Mouse (Mus musculus): ENCODE data around the gene Etv1. TPM values are rescaled to one million over a fixed set of nuclear protein-coding genes. Genes with fewer than 3 reads are reported as not detected.

Etv1 gene
- total and polyA plus RNA-seq, 3 experiments: not detected

DNA sequence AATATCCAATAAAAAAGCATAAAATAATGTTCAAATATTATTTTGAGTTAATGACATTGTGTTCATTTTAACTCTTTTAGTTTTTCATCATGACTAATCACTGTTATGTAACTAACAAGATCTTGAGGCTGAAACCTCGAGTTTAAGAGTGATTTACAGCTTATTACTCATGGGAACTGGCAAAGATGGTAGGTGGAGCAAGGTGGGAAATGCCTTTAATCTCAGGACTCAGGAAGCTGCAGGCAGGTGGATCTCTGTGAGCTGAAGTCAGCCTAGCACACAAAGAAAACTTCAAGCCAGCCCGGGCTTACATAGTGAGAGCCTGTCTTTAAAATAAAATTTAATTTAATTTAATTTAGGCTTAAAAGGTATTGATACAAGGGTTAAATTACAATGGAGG lies 19.9 kb upstream of the Etv1 start:
- H3K9ac ChIP-seq (ENCODE audit: control insufficient read depth, low read depth, low read length, poor library complexity, severe bottlenecking): no peak overlapping the region
- no peaks in the 10 kb centered on the region; a peak in 1 of 4 replicates for H3K36me3 ChIP-seq (ENCODE audit: control insufficient read depth in 1 of 2, insufficient read depth in 2 of 2, low read length in 2 of 2)
- H3K27me3 ChIP-seq (ENCODE audit: control insufficient read depth in 1 of 2, insufficient read depth in 2 of 2, low read length in 2 of 2): no peaks in the 10 kb centered on the region
- no peaks in the 10 kb centered on the region for H3K9me3 ChIP-seq (replicated peaks; ENCODE audit: insufficient read depth, low read length)
- H3K4me3 ChIP-seq (ENCODE audit: control insufficient read depth in 1 of 2, insufficient read depth in 1 of 2, low read depth in 2 of 2, low read length in 2 of 2): no peak overlapping the region
- TF ChIP-seq NRF1 (IDR thresholded peaks at IDR 0.05; ENCODE audit: insufficient read depth, low read depth, low read length, poor library complexity, severe bottlenecking): no peak
- TF ChIP-seq ELF1 (IDR thresholded peaks at IDR 0.05; ENCODE audit: low read depth, low read length): no peak
- TF ChIP-seq UBTF (IDR thresholded peaks at IDR 0.05; ENCODE audit: borderline replicate concordance, insufficient read depth, low read depth, low read length): no peak
- TF ChIP-seq CHD2 (IDR thresholded peaks at IDR 0.05; ENCODE audit: low read length): no peak
- TF ChIP-seq ETS1 (IDR thresholded peaks at IDR 0.05; ENCODE audit: low read depth, low read length): no peak
- TF ChIP-seq USF1 (IDR thresholded peaks at IDR 0.05; ENCODE audit: low read depth, low read length): no peak
- TF ChIP-seq CHD1 (IDR thresholded peaks at IDR 0.05; ENCODE audit: low read depth, low read length): no peak
- TF ChIP-seq GABPA (IDR thresholded peaks at IDR 0.05; ENCODE audit: low read depth, low read length): no peak
- no peak for TF ChIP-seq BHLHE40 (IDR thresholded peaks at IDR 0.05; ENCODE audit: borderline replicate concordance, low read depth, low read length)
- no peak for TF ChIP-seq MXI1 (IDR thresholded peaks at IDR 0.05; ENCODE audit: low read depth, low read length)
- TF ChIP-seq ZNF384 (IDR thresholded peaks at IDR 0.05; ENCODE audit: low read depth, low read length): no peak
- TF ChIP-seq CTCF (IDR thresholded peaks at IDR 0.05 in 2 of 3, conservative IDR thresholded peaks at IDR 0.05 in 1 of 3; ENCODE audit: control insufficient read depth in 1 of 3, insufficient read depth in 1 of 3, low read depth in 2 of 3, low read length in 3 of 3, poor library complexity in 1 of 3, severe bottlenecking in 1 of 3): no peak
- no peak for TF ChIP-seq ZC3H11A (IDR thresholded peaks at IDR 0.05; ENCODE audit: low read depth, low read length)
- TF ChIP-seq ZKSCAN1 (IDR thresholded peaks at IDR 0.05; ENCODE audit: low read depth, low read length): no peak
- no peak for TF ChIP-seq EP300 (IDR thresholded peaks at IDR 0.05; ENCODE audit: low read depth in 1 of 2, low read length in 2 of 2)
- H3K79me2 ChIP-seq (ENCODE audit: control insufficient read depth, insufficient read depth, low read length, poor library complexity): no peaks in the 10 kb centered on the region
- H3K4me1 ChIP-seq (ENCODE audit: control insufficient read depth in 1 of 2, insufficient read depth in 2 of 2, low read length in 2 of 2): no peaks in the 10 kb centered on the region
- no peak overlapping the region for H3K27ac ChIP-seq (ENCODE audit: control insufficient read depth, low read depth, low read length)
- DNase-seq (ENCODE audit: low read depth, low spot score): no peak

- H3K4me1 ChIP-seq (ENCODE audit: control insufficient read depth in 1 of 2, insufficient read depth in 2 of 2, low read length in 2 of 2): peaks cover 0 to 2% of the 10 kb centered on the region in 2 experiments; a peak in 1 of 4 replicates
- no peak overlapping the region for H3K4me3 ChIP-seq (ENCODE audit: control insufficient read depth in 1 of 2, insufficient read depth in 1 of 2, low read depth in 2 of 2, low read length in 2 of 2)
- no peak for DNase-seq (ENCODE audit: low read depth, low spot score)
- no peak overlapping the region for H3K27ac ChIP-seq (ENCODE audit: control insufficient read depth, low read depth, low read length)
- TF ChIP-seq HCFC1 (IDR thresholded peaks at IDR 0.05; ENCODE audit: low read depth, low read length): no peak
- TF ChIP-seq NELFE (IDR thresholded peaks at IDR 0.05; ENCODE audit: low read depth, low read length): no peak
- no peak for TF ChIP-seq ELF1 (IDR thresholded peaks at IDR 0.05; ENCODE audit: low read depth, low read length)
- no peak for TF ChIP-seq CHD2 (IDR thresholded peaks at IDR 0.05; ENCODE audit: low read length)
- TF ChIP-seq CHD1 (IDR thresholded peaks at IDR 0.05; ENCODE audit: low read depth, low read length): no peak
- TF ChIP-seq MEF2A (IDR thresholded peaks at IDR 0.05; ENCODE audit: extremely low read depth, insufficient replicate concordance, low read depth, low read length, poor library complexity, severe bottlenecking): no peak
- no peak for TF ChIP-seq POLR2AphosphoS2 (IDR thresholded peaks at IDR 0.05; ENCODE audit: low read length)
- TF ChIP-seq TCF12 (IDR thresholded peaks at IDR 0.05; ENCODE audit: low read depth, low read length): no peak
- TF ChIP-seq MYC (IDR thresholded peaks at IDR 0.05; ENCODE audit: low read depth, low read length): no peak
- TF ChIP-seq RAD21 (IDR thresholded peaks at IDR 0.05; ENCODE audit: low read depth, low read length): no peak
- no peak for TF ChIP-seq SMC3 (IDR thresholded peaks at IDR 0.05; ENCODE audit: low read depth, low read length)
- TF ChIP-seq POLR2A (IDR thresholded peaks at IDR 0.05; ENCODE audit: control insufficient read depth in 1 of 2, insufficient read depth in 1 of 2, low read depth in 1 of 2, low read length in 2 of 2, poor library complexity in 1 of 2): no peak
- TF ChIP-seq USF1 (IDR thresholded peaks at IDR 0.05; ENCODE audit: low read depth, low read length): no peak
- TF ChIP-seq CTCF (IDR thresholded peaks at IDR 0.05 in 2 of 3, conservative IDR thresholded peaks at IDR 0.05 in 1 of 3; ENCODE audit: control insufficient read depth in 1 of 3, insufficient read depth in 1 of 3, low read depth in 2 of 3, low read length in 3 of 3, poor library complexity in 1 of 3, severe bottlenecking in 1 of 3): no peak
- TF ChIP-seq UBTF (IDR thresholded peaks at IDR 0.05; ENCODE audit: borderline replicate concordance, insufficient read depth, low read depth, low read length): no peak
- TF ChIP-seq TBP (IDR thresholded peaks at IDR 0.05; ENCODE audit: low read depth, low read length): no peak
- no peak for TF ChIP-seq JUND (IDR thresholded peaks at IDR 0.05; ENCODE audit: low read depth, low read length)
- H3K9ac ChIP-seq (ENCODE audit: control insufficient read depth, low read depth, low read length, poor library complexity, severe bottlenecking): no peak overlapping the region
- H3K36me3 ChIP-seq (ENCODE audit: control insufficient read depth in 1 of 2, insufficient read depth in 2 of 2, low read length in 2 of 2): no peaks in the 10 kb centered on the region
- no peaks in the 10 kb centered on the region for H3K27me3 ChIP-seq (ENCODE audit: control insufficient read depth in 1 of 2, insufficient read depth in 2 of 2, low read length in 2 of 2)
- H3K9me3 ChIP-seq (replicated peaks; ENCODE audit: insufficient read depth, low read length): no peaks in the 10 kb centered on the region
- no peaks in the 10 kb centered on the region for H3K79me2 ChIP-seq (ENCODE audit: control insufficient read depth, insufficient read depth, low read length, poor library complexity)
Measured at GRCm38 (mm10) chr12:38777316-38777715, 1.9 kb upstream of the Etv1 start.
